Mouse (Mus musculus) neutrophil, adult 5-6 weeks (primary cell): ENCODE data around the gene Jam3. TPM values are rescaled to one million over a fixed set of nuclear protein-coding genes. Genes with fewer than 3 reads are reported as not detected.

Experiments used
- ATAC-seq: fragments of 151-379, 151-347 bp; 2 replicates; pipeline ENCODE4 v1.8.0; 2017; ENCODE audit warnings: mild to moderate bottlenecking, moderate TSS enrichment; ENCODE audit not compliant: insufficient number of reproducible peaks, poor library complexity, low FRiP score, severe bottlenecking; ENCODE audit errors: extremely low read depth
- total RNA-seq: library from RNA; stranded (forward); fragments of 200-1000 nt; gene quantifications from 2 replicates; pipeline ENCODE4 v1.2.3, GENCODE M21; 2017

Gene Jam3
- 1.1 and 2.0 TPM in 2 replicates for total RNA-seq

DNA sequence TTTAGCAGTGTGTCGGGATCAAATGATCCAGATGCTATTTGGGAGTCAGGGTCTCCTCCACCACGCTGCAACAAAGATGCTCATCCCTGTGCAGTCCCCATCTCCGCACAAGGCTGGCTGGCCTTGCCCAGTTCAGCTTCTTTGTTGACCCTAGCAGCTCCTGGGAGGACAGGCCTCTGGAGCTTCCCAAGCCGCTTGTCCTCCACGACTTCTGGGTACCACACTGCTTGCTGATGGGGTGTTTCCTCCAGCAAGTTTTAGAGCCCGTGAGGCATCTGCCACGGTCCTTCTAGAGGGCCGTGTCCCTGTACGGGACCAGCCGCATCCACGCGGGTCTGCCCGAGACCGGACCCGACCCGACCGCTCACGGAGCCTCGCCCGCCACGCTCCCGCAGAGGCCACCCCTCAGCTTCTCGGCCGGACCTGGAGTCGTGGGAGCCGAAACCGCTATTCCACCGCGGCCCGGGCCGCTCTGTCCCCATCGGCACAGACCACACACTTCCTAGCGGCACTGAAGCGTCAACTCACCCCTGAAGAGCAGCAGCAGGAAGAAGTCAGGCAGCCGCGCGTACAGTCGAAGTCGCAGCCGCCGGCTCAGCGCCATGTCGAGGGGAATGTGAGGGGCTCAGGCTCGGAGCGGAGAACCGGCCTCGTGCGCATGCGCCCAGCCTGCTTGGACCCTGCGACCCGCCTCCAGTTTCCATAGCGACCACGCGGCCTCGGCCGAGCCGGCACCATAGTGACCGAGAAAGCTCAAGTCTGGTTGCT, at the start of gene Jam3:
Jam3 (minus strand) TSS at position 659 of the 768 bp plus-strand sequence.
- ATAC-seq = no peak

DNA sequence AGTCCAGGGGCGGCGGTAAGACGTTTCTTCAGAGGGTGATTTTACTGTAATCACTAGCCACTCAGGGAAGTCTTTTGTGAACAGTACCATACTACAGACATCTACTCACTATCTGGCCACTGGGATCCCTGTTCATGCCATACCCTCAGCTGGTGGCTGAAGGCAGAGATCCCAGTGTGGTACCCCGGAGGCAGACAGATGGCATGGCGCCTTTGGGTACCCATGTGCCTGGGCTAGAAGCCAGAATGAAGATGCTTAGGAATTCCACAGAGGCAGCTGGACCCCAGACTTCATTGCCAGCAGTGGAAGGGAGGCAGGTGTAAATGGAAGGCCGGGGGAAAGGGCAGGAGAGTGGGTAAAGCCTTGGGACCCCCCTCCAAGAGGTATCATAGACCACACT, 49.0 kb upstream of the Jam3 start:
- ATAC-seq = no peak

DNA sequence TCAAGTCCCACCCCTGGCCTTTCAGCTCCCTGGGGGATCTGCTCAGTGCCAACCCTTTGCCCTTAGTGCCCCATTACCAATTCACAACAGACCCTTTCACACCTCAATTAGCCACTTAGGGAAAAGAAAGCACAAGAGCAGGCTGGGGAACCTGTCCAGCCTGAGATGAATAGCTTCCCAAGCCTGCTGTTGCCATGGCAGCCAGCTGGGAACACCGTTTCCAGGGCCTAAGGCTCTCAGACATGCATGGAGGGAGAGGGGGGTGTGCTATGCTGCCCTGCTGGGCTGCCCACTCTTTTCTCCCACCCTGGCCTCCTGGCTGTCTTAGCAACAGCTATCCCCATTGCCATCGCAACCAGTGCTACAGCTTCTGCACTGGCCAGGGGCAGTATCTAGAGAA, 47.9 kb upstream of the Jam3 start:
- no peak for ATAC-seq

DNA sequence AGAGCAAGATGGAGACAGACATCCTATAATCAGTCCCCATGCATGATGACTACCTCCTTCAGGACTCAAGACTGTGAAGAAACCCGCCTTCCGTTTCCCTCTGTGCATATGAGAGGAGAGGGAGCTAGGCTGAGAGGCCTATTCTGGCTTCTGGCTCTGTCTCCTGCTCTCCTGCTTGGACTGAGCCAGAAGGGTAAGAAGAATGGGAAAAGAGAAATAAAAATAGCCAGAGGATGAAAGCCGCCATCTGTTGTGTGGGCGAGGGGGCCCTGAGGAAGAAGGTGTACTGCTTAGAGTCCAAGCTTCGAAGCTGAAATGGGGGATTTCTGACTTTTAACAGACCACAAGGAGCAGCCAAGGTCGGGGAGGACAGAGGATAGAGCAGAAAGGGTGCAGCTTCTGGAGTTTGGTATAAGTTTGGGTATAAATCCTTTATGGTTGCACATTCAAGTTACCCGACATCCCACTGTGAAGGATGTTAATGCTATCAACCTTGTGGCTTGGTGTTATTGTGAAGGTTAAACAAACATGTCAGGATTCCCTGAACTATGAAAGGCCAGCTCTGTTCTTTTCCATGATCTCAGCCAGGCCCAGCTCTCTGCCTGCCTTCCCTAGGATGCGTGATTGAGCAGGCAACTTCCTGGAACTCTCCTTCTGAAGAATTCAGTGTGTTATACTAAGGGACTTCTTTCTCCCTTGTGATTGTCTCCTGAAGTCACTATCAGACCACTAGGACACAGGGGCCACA, 46.4 kb upstream of the Jam3 start:
- no peak for ATAC-seq

DNA sequence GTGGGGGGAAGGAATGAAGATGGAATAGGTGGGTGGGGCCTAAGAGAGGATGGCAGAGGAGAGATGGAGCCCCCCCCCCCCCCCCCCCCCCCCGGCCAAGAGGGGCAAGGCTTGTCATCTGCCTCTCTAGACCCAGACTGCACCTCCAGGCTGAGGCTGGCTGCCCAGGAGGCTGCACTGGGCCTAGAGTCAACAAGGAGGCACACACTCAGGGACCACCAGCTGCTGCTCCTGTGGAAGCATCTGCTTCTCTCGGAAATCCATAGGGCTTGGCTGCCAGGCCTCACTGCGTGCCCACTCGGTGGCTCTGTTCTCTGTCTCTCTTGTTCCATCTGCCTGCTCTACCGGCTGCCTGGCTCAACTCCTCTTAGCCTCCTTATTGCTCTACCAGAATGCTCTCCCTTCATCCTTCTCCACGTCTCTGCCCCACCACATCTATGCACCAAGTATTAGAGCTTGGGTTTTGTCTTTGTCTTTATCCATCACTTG, 38.4 kb upstream of the Jam3 start:
- ATAC-seq = no peak

DNA sequence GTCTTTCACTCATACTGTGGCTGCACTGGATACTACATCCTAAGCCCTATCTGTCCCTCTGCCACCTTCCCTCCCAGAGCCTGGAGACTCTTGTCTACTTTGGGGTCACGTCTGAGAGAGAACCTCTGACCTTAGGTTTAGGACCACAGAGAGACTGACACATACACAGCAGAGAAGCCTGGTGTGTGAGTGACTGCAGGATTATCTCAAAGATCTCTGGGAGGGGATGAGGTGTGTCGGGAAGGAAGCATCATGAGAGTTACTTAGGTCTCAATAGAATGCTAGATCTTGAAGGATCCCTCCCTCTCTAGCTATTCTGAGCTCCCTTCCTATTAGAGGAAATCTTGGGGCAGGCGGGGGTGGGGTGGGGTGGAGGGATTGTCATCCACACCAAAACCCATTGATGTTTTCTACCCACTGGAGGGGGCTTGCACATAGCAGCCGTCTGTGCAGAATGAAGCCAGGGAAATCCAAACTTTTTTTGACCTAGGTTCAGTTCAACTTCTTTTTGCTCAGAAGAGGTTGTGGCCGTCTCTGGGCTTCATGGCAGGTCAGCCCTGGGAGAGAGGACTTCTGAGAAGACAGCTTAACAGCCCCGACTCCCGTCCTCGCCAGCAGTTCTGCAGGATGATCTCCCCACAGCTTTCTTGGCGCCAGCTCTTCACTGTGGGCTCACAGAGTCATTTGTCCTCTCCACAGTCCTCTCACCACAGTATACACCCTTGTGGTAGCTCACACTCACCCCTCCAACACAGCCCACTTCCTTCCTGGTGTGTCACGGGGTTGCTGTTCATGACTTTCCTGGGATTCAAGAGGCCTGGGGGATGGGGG, 37.8 kb upstream of the Jam3 start:
- no peak for ATAC-seq

DNA sequence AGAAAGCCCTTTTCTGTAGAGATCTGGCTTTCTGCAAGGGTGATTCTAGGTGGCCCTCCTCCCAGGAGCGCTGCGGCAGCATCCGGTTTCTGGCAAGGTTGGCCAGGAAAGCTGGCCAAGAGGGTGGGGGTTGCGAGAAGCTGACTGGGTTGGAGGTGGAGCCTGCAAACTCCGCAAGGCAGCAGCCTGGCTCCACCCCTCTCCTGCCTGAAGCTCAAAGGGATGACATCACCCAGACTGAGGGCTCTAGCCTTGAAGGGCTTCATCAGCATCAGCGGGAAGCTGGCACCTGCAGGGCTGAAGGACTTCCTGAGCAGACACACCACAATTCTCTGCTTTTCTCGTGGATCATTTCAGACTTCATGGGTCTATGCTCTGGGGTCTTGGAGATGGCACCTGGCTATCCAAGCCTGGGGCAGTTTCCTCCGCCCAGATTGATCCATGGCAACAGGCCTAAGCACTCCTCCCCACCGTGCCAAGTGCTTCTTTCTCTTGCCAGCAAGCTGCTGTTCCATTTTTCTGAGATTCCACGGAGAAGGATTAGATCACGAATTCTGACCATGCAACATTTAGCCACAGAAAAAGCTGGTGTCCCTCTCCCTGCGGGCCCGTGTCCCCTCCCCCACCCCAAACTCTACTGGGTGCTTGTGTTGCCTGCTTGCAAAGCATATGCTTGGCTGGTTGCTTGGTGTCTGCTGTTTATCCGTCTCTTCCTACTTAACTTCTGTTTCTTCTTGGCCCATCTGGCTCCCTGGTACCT, 37.0 kb upstream of the Jam3 start:
- ATAC-seq = no peak

DNA sequence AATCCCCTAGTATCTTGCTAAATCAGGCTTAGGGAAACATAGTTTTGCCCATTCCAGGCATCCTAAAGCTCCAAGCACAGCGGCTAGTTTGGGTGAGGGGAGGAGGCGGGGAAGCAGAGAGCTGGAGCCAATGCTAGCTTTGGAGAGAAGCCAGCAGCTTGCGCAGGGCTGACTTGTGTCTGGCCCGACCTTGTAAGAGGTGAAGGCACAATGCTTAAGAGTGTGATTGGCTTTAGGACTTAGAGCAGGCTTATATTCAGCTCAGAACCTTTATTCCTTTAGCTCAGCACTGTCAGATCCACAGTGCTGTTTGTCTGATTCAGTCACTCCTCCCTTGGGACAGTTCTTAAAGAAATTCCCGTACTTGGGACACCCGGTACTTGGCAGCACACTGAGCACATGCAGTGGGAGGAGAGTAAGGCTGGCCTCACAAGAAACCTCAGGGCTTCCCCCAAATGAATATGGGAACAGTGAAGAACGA, 36.3 kb upstream of the Jam3 start:
- no peak for ATAC-seq

DNA sequence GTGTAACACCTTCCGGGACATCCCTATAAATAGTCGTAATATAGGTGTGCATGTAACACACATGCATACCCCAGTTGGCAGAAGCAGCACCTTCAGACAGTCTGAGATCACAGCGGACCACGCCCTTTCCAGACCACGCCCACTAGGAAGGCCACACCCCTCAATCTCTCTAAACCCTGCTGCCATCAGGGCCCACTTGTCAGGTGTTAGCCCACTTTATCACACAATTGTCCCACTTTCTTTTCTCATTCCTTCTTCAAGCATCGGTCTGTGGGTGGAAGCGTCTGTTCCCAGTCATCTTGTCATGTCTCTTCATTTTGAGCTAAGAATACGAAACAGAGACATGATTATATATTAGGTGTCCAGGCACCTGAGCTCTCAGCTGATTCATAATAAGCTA, 35.2 kb upstream of the Jam3 start:
- no peak for ATAC-seq

DNA sequence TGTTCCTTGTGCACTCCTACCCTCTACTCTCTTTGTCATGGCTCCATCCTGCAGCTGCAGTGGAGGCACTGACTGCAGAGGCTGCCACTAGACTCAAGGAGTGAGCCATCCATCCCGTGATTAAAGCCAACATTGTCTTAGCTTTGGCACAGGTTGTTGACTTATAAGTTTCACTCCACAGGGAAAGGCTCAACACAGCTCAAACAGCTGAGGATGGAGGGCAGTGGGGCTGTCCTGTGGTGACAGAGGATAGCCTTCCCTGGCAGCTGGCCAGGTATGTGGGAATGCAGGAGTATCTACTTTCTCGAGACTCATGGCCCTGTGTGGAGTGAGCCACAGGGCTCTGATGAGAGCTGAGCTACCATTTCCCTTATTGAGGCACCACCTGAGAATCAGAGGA, 34.1 kb upstream of the Jam3 start:
- ATAC-seq = no peak

DNA sequence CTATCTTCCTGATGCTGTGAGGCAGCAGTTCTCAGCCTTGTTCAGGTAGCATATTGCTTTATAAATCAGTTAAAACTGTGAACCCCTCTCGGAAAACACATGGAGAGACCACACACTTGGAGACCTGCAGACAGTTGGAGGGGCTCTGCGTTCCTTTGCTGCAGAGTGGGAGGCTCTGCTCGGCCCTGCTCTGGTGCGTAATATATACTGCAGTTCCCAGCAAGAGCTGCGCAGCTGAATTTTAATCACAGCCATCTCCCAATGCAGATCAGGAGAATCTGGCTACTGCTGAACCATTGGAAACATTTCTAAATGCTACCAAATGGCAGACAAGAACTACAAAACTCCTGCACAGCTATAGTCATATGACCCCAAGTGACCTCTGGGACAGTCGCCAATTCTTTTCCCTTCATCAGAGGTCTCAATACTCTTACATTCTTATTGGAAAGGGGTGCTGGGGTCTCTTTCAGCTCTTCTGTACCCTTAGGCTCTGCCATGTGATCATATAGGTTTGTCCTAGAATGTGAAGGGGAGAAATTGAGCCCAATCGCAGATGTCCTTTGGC, 33.5 kb upstream of the Jam3 start:
- ATAC-seq = no peak

DNA sequence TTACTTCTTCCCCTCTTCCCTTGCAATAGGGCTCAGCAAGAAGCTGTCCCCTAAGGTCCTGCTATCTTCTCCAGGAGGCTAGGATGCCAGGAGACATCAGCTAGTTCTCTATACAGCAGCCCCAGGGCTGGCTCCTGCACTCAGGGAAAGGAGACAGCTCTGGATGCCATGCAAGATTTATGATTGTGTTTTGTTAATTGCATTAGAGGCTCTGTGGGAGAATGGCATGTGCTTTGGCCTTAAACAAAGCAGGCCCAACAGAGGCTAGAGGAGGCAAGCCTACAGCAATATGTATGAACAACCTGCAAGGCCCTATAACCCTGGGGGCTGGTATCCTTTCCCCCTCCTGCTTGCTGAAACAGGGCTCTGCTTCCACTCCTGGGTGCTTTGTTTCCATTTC, 30.6 kb upstream of the Jam3 start:
- no peak for ATAC-seq

DNA sequence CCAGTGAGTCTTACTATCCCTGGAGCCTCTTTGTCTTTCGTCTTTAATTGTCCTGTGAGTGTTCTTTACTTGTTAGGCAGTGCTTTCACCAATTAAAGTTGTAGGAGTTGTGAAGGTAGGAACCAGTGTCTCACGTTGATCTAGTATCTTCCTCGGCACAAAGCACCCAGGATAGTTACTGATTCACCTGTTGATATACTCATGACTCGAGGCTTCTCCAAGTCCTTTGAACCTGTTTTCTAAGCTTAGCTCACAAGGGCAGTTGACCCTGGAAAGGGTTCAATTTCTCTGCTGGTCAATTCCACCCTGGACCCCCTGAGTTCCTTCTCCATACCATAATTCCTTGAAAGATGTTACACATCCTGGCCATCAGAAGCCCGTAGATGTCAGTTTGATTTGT, 26.9 kb upstream of the Jam3 start:
- ATAC-seq = no peak

DNA sequence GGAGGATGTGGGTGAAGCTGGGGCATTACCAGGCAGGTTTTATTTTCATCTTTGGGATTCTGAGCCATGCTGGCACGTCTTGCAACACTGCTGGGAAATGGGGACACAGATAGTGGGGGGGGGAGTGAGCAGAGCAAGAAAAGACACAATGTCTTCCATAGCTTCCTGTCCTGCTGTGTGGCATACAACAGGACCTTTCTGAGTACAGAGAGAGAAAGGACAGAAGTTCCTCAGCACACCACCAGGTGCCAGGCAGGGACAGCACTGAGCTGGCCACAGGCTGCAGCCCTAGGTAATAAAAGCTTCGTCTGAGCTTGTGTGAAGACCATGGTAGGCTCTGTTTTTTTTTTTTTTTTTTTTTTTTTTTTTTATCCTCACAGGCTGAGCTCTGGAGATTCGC, 25.3 kb upstream of the Jam3 start:
- ATAC-seq = no peak

DNA sequence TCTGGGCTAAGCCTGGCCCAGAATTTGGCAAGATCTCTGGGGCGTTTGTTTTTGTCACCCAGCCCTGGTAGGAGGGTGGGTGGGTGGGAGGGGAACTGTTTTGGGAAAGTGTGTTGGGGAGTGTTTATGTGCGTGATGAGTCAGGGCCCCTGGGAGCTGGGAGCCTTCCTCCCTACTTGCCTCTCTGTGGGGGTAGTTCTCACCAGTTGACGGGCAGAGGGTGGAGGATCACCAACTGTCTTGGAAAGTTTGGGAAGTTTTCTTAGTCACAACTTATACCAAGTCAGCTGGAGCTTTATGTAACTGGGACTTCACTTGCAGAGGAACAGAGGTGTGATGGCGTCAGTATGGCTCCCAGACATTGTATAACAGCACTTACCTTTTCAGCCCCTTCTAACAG, 23.7 kb upstream of the Jam3 start:
- ATAC-seq = no peak

DNA sequence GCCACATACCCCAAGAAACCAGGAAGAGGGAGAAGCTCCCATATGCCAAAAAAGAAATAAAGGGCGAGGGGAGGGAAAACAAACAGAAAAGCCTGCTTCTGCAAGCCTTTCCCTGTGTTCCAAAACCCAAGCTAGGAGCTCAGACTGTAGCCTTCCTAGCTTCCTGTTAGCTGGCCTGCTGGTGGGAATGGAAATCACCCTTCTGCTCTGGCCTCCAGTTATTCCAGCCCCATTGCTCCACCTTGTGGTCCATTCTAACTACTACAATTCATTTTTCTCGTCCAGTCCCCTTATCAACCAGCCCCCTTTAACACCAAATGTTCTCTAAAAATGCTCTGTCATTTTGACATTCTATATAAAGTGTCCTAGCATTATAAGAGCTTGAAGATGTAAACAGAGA, 20.9 kb upstream of the Jam3 start:
- ATAC-seq = no peak

DNA sequence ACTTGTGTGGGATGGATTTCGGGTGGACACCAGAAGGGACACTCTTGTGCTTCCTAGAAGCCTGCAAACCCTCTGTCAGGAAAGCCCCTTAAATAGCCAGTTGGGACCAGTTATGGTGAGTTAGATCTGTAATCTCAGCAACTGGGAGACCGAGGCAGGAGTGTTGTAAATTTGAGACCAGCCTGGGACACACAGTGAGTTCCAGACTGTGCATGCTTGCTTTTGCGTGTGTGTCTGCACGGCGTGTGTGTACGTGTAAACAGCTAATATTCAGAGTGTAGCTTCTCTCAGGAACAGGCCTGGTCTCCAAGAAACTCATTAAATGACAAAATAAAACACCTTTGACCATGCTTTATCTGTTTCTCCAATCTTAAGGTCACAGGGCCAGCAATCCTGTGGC, 20.5 kb upstream of the Jam3 start:
- ATAC-seq = no peak

DNA sequence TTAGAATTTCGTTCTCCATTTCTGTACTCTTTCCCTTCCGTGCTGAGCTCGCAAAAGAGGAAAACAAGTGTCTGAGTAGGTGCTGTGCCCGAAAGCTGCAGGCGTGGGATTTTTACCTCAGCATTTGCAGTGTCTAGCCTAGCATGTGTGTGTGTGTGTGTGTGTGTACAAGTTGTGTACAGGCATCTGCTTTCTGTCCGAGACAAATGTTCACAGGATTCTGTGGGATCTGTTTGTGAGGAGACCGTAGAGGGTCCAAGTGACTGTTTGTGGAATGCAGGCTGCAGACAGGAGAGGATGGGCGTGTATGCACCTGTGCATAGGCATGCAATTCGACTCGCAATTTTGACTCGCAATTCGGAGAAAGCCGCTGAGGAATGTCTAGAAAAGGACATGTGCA, 20.0 kb upstream of the Jam3 start:
- ATAC-seq = no peak

DNA sequence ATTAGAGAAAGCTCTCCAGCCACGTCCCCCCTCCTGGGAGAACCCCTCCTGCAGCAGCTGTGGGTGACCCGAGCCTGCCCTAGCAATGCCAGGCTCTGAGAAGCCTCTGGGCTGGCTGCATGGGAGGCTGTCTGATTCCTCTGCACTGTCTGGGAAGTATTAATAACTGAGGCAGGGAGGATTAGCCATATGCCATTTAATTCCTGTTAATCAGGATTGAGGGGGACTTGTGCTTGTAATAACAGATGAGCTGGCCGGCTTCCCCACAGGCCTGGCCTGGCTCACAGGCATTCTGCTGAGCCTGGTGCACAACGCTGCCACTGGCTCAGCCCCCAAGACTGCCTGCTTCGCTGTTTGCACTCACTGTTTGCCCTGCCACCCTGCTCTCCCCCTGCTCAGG, 18.9 kb upstream of the Jam3 start:
- no peak for ATAC-seq
